Mouse (Mus musculus): ENCODE data around the gene Efhd2.

The Efhd2 gene

DNA sequence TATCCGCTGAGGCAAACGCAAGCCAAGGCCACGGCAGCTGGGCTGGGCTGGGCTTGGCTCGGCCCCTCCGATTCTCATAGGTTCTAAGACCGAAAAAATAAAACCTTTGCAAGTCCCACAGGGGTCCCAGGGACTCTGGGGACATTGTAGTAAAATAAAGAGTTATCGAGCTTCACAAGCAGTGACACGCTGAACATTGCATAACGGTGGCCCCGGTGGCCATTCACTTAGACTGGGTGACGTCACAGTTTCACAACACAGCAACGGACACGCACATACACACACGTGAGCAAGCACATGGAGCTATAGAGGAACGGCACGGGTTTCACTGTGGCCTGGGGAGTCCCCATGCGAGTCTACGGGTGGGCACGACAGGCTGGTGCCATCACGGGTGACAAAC is 16.2 kb downstream of the Efhd2 start:
- DNase-seq (ENCODE audit: low read depth, low spot score) = peak; percentile 52
- H3K27me3 ChIP-seq (ENCODE audit: control insufficient read depth, insufficient read depth, low read length, poor library complexity, severe bottlenecking) = no peaks in the 10 kb centered on the region
- H3K36me3 ChIP-seq (ENCODE audit: control insufficient read depth, insufficient read depth, low read length, poor library complexity, severe bottlenecking) = no peaks in the 10 kb centered on the region; the same call in 1 of the 2 replicates

DNA sequence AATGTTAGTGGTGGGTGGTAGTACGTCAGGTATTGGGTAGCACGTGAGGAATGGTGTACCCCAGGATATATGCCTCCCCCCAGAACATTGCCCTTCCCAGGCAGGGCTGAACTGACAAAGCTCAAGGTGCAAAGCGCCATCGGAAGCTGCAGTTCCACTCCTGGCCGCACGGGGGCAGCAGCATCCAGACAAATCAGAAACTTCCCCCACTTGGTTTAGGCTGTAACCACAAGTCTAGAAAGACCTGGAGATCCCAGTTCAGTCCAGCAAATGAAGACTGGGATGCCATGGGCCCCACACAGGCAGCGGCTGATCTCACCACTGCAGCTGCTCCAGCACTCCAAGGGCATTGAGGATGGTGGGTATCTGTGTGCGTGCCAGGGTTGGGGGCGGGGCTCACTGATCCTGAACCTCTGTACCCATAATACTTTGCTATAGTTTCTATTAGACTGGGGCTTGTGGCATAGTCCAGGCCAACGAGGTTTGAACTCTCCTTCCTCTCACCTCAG is 17.2 kb downstream of the Efhd2 start:
- DNase-seq (ENCODE audit: low read depth, low spot score) = peak; percentile 77
- Histone ChIP-seq H3K27me3 (ENCODE audit: control insufficient read depth, insufficient read depth, low read length, poor library complexity, severe bottlenecking) (no peaks in the 10 kb centered on the region), H3K36me3 (ENCODE audit: control insufficient read depth, insufficient read depth, low read length, poor library complexity, severe bottlenecking) (no peaks in the 10 kb centered on the region; the same call in 1 of the 2 replicates)

DNA sequence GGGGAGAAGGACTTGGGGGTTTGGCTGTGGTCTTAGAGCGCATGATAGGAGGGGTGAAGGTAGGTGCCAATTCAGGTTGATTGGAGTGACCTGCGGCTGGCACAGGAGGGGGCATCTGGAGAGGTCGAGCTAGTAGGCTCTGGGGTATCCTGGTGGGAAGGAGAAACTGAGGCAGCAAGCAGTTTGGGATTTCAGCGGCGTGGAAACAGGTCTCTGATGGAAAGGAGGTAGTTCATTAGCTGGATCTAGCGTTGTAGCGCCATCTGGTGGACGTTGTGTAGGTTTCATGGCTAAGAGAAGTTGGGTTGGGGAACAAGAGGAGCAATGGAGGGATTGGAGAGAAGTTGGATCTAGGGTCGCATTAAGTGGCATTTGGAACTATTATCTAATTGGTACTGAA is 21.3 kb downstream of the Efhd2 start:
- DNase-seq (ENCODE audit: low read depth, low spot score) = peak; percentile 81

DNA sequence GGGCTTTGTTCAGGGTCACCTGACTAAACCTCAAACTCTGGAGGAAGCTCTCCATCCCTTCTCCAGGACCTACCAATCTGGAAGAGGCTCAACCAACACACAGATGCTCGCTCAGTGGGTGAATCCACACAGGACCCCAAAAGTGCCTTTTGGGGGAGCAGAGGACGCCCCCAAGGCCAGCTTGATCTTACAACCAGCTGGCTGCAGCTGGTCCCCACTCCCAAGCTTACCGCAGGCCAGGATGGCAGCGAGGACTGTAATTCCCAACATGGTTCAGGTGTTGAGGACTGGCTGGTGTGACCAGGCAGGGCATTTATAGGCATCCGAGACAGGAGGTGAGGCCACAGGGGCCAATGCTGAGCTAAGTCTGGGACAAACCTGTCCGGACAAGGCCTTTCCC is 28.7 kb downstream of the Efhd2 start, which contains the start of gene Ctrc:
Ctrc (minus strand) TSS at position 361 of the 400 bp plus-strand sequence.
- H3K27me3 ChIP-seq (ENCODE audit: control insufficient read depth, insufficient read depth, low read length, poor library complexity, severe bottlenecking) = no peaks in the 10 kb centered on the region
- no peaks in the 10 kb centered on the region for H3K36me3 ChIP-seq (ENCODE audit: control insufficient read depth, insufficient read depth, low read length, poor library complexity, severe bottlenecking)
- DNase-seq (ENCODE audit: low read depth, low spot score) = no peak

More for the DNA sequence above, 21.3 kb downstream of the Efhd2 start:
- no peaks in the 10 kb centered on the region for H3K27me3 ChIP-seq (ENCODE audit: control insufficient read depth, insufficient read depth, low read length, poor library complexity, severe bottlenecking)
- no peaks in the 10 kb centered on the region for H3K36me3 ChIP-seq (ENCODE audit: control insufficient read depth, insufficient read depth, low read length, poor library complexity, severe bottlenecking)

DNA sequence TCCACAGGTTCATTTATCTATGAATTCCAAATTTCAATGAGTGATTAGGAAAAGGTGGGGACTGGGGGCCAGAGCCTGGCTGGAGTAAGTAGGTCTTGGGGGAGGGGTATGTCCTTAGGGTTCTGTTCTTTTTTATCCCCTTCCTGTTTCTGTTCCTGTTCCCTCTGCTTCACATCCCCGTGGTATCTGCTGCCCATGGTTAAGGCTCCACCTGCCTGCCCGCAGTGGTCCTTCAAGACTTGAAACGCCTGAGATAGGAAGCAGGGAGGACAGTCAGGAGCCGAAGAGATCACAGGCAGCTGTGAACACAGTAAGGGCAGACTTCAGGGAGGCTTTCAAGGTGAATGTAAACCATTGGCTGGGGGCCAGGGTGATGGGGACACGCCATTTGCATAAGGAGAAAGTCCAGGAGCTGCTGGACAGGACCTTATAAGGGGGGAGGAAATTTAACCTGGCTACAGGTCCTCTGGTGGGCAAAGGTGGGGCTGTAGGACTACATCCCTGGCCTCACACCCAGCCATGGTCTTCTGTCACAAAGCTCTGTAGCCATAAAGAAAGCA is 40.1 kb downstream of the Efhd2 start:
- H3K36me3 ChIP-seq (ENCODE audit: control insufficient read depth, insufficient read depth, low read length, poor library complexity, severe bottlenecking) = no peaks in the 10 kb centered on the region
- no peak for DNase-seq (ENCODE audit: low read depth, low spot score)
- no peaks in the 10 kb centered on the region for H3K27me3 ChIP-seq (ENCODE audit: control insufficient read depth, insufficient read depth, low read length, poor library complexity, severe bottlenecking)

DNA sequence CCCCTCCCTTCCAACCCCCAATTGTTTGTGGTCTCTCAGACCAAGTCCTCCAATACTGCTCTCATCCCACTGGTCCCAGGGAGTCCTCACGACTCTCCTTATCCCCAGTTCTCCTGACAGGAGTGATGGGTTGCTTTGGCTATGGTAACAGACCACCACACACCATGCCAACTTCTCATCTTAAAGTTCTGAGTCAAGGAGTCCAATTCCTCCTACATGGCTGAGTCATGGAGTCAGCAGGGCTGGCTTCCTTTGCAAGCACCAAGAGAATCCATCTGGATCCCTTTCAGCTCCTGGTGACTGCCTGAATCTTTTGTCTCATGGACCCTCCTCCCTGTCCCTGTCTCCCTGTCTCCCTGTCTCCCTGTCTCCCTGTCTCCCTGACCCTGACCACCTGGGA is 40.8 kb downstream of the Efhd2 start:
- Histone ChIP-seq H3K36me3 (ENCODE audit: control insufficient read depth, insufficient read depth, low read length, poor library complexity, severe bottlenecking) (no peaks in the 10 kb centered on the region), H3K27me3 (ENCODE audit: control insufficient read depth, insufficient read depth, low read length, poor library complexity, severe bottlenecking) (no peaks in the 10 kb centered on the region)
- DNase-seq (ENCODE audit: low read depth, low spot score) = no peak

DNA sequence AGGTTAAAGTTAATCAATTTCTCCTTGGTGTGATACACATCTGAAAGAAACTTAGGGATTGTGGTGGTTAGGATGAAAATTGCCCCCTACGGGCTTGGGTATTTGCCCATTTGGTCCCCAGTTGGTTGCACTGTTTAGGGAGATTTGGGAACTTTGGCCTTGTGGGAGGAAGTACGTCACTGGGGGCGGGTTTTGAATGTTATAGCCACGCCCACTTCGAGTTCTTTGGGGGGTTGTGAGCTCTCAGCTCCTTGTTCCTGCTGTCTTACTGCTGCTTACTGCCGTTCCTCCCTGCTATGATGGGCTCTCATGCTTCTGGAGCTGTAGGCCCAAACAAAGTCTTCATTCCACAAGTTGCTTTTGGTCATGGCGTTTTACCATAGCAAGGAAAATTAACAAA is 43.4 kb downstream of the Efhd2 start:
- no peak for DNase-seq (ENCODE audit: low read depth, low spot score)
- no peaks in the 10 kb centered on the region for H3K27me3 ChIP-seq (ENCODE audit: control insufficient read depth, insufficient read depth, low read length, poor library complexity, severe bottlenecking)

DNA sequence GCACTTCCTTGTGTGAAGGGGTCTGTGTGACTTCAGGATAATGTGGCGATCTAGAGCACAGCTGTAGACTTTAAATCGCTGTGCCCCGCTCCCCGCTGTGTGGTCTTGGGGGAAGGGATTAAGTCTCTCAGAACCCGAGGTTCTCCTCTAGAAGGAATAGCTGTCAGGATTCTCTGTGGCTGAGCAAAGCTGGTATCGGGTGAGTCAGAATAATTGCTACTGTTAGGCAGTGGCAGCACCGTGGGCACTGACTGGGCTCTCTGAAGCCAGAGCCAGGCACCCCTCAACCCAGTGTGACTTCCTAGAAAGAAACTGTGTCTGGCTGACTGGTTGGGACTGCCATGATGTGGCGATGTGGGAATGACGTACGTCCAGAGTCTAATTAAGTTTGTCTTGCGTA is 44.3 kb downstream of the Efhd2 start:
- Histone ChIP-seq H3K36me3 (ENCODE audit: control insufficient read depth, insufficient read depth, low read length, poor library complexity, severe bottlenecking) (no peaks in the 10 kb centered on the region), H3K27me3 (ENCODE audit: control insufficient read depth, insufficient read depth, low read length, poor library complexity, severe bottlenecking) (no peaks in the 10 kb centered on the region)
- DNase-seq (ENCODE audit: low read depth, low spot score) = no peak

More for the DNA sequence above, 43.4 kb downstream of the Efhd2 start:
- H3K36me3 ChIP-seq (ENCODE audit: control insufficient read depth, insufficient read depth, low read length, poor library complexity, severe bottlenecking) = no peaks in the 10 kb centered on the region

DNA sequence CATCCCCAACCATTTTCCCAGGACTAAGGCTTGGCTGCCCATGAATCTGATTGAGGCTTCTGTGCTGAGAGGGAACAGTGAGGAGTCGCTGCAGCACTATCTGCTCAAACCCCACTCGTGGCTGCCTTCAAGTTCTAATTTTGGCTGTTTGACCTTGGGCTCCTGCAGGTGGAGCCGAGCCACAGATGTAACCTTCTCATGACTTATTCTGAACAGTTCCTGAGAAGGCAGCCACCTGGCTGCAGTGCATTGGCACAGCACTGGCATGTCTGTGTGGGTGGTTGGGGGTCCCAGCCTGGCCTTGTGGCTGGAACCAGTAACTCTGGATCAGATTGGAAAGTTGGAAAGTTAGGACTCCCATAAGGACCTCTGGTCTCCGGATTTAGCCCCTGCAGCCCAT is 46.5 kb downstream of the Efhd2 start:
- DNase-seq (ENCODE audit: low read depth, low spot score) = no peak
- H3K36me3 ChIP-seq (ENCODE audit: control insufficient read depth, insufficient read depth, low read length, poor library complexity, severe bottlenecking) = no peaks in the 10 kb centered on the region
- no peaks in the 10 kb centered on the region for H3K27me3 ChIP-seq (ENCODE audit: control insufficient read depth, insufficient read depth, low read length, poor library complexity, severe bottlenecking)

DNA sequence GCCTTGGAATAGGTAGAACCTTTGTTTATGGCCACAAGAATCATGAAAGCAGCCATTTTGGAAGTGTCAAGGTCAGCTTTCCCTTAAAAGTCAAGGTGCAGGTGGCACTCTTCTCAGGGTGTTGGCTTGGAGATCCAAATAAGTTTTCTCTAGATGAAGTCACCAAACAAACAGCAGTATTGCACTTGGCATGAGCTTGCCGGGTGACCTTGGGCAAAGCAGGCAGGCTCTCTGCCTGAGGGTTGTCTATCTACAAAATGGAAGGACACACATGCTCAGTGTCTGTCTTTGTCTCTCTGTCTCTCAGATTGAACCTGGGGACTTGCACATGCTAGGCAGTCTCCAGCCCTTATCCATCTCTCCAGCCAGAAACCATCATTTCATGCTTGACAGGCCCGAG is 47.3 kb downstream of the Efhd2 start:
- no peak for DNase-seq (ENCODE audit: low read depth, low spot score)

DNA sequence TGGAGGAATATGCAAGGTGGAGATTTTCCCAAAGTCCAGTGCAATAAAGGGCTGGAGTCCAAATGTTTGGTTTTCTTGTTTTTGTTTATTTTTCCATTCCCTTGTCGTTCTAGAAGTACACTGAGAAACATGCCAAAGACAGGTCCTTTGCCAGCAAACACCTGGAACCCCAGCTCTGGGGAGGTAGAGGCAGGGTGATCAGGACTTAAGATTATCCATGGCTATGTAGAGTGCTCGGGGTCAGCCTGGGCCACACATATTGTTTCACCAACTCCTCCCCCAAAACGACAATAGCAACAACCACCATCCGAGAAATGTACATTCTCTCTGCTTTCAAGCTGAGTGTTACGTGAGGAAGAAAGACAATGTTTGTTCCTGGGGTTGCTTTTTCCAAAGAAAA is 48.7 kb downstream of the Efhd2 start, which contains the start of gene Cela2a:
Cela2a (minus strand) TSS at position 101 of the 400 bp plus-strand sequence.
- no peaks in the 10 kb centered on the region for H3K36me3 ChIP-seq (ENCODE audit: control insufficient read depth, insufficient read depth, low read length, poor library complexity, severe bottlenecking)
- no peaks in the 10 kb centered on the region for H3K27me3 ChIP-seq (ENCODE audit: control insufficient read depth, insufficient read depth, low read length, poor library complexity, severe bottlenecking)
- no peak for DNase-seq (ENCODE audit: low read depth, low spot score)

More for the DNA sequence above, 47.3 kb downstream of the Efhd2 start:
- no peaks in the 10 kb centered on the region for H3K27me3 ChIP-seq (ENCODE audit: control insufficient read depth, insufficient read depth, low read length, poor library complexity, severe bottlenecking)
- H3K36me3 ChIP-seq (ENCODE audit: control insufficient read depth, insufficient read depth, low read length, poor library complexity, severe bottlenecking) = no peaks in the 10 kb centered on the region

DNA sequence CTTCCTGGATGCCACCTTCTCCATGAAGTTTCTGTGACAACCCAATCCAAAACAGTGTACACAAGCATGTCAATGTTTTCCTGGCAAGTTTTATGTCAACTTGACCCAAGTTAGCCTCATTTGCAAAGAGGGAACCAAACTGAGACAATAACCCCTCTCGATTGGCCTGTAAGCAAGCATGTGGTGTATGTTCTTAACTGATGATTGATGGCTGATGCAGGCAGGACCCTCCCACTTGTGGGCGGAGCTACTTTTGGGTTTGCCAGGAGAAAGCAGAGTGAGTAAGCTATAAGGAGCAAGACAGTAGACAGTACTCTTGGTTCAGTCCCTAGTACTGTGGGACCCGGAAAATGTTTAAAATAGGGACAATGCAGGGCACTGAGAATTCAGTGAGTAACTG is 51.7 kb downstream of the Efhd2 start:
- no peaks in the 10 kb centered on the region for H3K36me3 ChIP-seq (ENCODE audit: control insufficient read depth, insufficient read depth, low read length, poor library complexity, severe bottlenecking)
- DNase-seq (ENCODE audit: low read depth, low spot score) = peak; percentile 25
- no peaks in the 10 kb centered on the region for H3K27me3 ChIP-seq (ENCODE audit: control insufficient read depth, insufficient read depth, low read length, poor library complexity, severe bottlenecking)

DNA sequence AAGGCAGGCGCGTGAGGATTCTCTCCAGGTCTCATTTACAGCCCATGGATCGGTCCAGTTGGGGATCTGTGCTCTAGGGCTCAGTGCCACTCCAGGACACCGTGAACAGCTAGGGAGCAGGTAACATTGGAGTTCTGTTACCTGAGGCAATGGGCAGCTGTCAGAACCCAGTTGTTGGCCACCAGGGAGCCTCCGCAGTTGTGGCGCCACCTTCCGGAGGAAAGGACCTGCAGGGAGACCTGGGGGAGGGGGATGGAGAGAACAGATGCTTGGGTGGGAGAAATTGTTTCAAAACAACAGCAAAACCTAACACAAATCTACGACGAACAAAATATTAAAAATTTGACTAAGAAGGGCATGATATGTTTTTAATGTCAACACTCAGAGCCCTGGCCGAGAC is 52.6 kb downstream of the Efhd2 start:
- H3K27me3 ChIP-seq (ENCODE audit: control insufficient read depth, insufficient read depth, low read length, poor library complexity, severe bottlenecking) = no peaks in the 10 kb centered on the region
- DNase-seq (ENCODE audit: low read depth, low spot score) = peak; percentile 15
- H3K36me3 ChIP-seq (ENCODE audit: control insufficient read depth, insufficient read depth, low read length, poor library complexity, severe bottlenecking) = no peaks in the 10 kb centered on the region

DNA sequence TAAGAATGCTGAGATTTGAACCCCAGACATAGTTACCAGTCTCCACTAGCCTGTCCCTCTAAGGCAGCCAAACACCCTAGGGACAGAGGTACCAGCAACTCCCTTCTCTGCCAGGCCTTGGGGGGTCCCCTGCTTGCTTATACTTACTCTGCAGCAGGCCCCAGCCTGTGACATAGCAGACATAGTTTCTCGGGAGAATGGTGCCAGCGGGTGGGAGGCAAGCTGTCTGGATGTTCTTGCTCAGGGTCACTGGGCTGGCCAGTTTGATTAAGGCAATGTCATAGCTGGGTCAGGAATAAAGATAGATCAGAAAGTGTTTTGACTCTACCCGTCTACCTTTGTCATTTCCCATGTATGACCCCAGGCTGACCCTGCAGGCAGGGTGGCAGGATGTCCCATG is 53.5 kb downstream of the Efhd2 start:
- Histone ChIP-seq H3K36me3 (ENCODE audit: control insufficient read depth, insufficient read depth, low read length, poor library complexity, severe bottlenecking) (no peaks in the 10 kb centered on the region), H3K27me3 (ENCODE audit: control insufficient read depth, insufficient read depth, low read length, poor library complexity, severe bottlenecking) (no peaks in the 10 kb centered on the region)
- DNase-seq (ENCODE audit: low read depth, low spot score) = no peak

DNA sequence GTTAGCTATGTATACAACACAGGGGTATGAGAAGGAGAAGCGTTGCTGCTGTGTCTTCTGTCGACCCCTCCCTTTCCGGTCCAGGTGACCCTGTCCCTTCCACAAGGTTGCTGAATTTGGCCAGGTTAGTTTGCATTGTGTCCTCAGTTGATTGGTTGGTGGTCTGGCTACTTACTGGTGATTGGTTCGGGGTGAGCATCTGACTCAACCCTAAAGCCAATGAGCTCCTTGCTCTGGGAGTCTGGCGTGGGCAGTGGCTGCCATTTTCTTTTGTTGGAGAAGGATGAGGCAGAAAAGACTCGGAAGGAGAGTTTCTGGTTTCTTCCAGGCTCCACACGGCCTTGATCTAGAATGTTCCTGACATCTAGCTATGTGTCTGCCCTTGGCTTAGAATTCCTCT is 55.4 kb downstream of the Efhd2 start:
- Histone ChIP-seq H3K36me3 (ENCODE audit: control insufficient read depth, insufficient read depth, low read length, poor library complexity, severe bottlenecking) (no peaks in the 10 kb centered on the region), H3K27me3 (ENCODE audit: control insufficient read depth, insufficient read depth, low read length, poor library complexity, severe bottlenecking) (no peaks in the 10 kb centered on the region)
- DNase-seq (ENCODE audit: low read depth, low spot score) = no peak

DNA sequence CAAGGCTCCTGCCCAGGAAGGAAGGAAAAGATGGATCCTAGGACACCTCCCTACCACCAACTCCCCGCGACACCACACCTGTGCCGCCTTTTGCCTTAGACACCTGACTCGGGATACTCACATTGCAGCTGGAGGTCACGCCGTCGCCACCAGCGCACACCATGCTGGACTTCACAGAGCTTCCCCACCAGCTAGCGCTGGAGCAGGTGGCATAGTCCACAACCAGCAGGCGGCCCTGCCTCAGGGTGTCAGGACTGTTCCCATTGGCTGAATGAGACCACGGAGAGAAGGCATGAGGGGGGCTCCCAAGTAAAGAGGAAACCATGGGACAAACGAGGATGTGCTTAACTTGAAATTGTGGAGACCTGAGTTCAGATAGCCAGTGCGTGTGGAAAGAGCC is 55.9 kb downstream of the Efhd2 start:
- no peak for DNase-seq (ENCODE audit: low read depth, low spot score)
- H3K27me3 ChIP-seq (ENCODE audit: control insufficient read depth, insufficient read depth, low read length, poor library complexity, severe bottlenecking) = no peaks in the 10 kb centered on the region
- H3K36me3 ChIP-seq (ENCODE audit: control insufficient read depth, insufficient read depth, low read length, poor library complexity, severe bottlenecking) = peaks cover 2% of the 10 kb centered on the region; the same call in 1 of the 2 replicates

Data from splenic B cell, adult 2 months (primary cell).